9 mouse cellular contexts compared by ENCODE assay signal in the genomic region with DNA sequence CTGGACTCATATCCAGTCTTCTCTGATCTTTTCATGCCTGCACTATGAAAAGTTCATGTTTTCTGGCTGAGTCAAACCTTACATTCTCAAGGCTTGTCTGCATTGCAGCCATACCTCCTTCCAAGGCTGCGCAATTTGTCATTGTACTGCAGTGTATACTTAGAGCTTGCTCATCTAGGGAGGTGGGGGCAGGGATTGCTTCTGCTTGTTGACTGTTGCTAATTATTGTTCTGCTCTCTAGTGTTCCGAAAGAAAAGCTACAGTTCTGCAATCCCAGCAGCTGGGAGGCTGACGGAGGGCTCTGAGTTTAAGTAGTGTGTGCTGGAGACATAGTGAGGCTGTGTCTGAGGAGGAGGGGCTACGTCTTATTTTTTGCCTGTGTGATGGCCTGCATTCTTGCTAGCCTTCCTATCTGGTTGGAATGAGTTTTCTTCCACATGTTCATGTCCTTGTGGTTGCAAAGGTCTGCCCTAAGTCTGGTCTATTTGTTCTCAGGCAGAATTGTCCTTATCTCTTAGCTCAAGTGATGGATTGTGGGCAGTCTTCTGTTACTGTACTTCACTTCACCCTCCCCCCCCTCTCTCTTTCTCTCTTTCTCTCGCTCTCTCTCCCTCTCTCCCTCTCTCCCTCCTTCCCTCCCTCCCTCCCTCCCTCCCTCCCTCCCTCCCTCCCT.
DNase-seq lines count a peak whose midpoint lies in the region; ATAC-seq and TF ChIP-seq lines count a peak whose summit lies in the region.
"Had no signal": no experiment of that assay in that cellular context is flagged by ENCODE, and none has a peak within 500 bp of the region (broad histone marks: within the 10 kb centered on the region; RNA-seq: fewer than 3 reads in every experiment).

No protein-coding gene starts in this region.

- no peaks in the 10 kb centered on the region for H3K9me3 ChIP-seq in kidney, embryonic 15.5 days (replicated peaks)
- H3K9me3 ChIP-seq in midbrain, postnatal 0 days (ENCODE audit: low read length) = no peaks in the 10 kb centered on the region
- H3K9me3 ChIP-seq in midbrain, embryonic 13.5 days = no peaks in the 10 kb centered on the region
- H3K9me3 ChIP-seq in stomach, postnatal 0 days (ENCODE audit: control insufficient read depth, low read length) = no peaks in the 10 kb centered on the region

- 67% methylated on average over 5 of the region's 5 CpGs for whole genome bisulfite sequencing in kidney, embryonic 15.5 days
- WGBS in midbrain, postnatal 0 days = 69% methylated on average over 5 of the region's 5 CpGs
- 79% methylated on average over 5 of the region's 5 CpGs for WGBS in midbrain, embryonic 13.5 days
- WGBS in stomach, postnatal 0 days = 32% methylated on average over 5 of the region's 5 CpGs

- H3K9ac ChIP-seq in kidney, embryonic 15.5 days = no peak overlapping the region
- no peak overlapping the region for H3K9ac ChIP-seq in midbrain, postnatal 0 days (replicated peaks; ENCODE audit: low read length, poor library complexity, severe bottlenecking)
- no peak overlapping the region for H3K9ac ChIP-seq in midbrain, embryonic 13.5 days (replicated peaks)
- H3K9ac ChIP-seq in stomach, postnatal 0 days (ENCODE audit: low read length) = no peak overlapping the region

- ATAC-seq in kidney, embryonic 15.5 days (replicated peaks; ENCODE audit: low FRiP score) = peak; percentile 65
- ATAC-seq in midbrain, postnatal 0 days (ENCODE audit: low FRiP score) = no peak
- no peak for ATAC-seq in midbrain, embryonic 13.5 days
- peak; percentile 82 for ATAC-seq in stomach, postnatal 0 days (ENCODE audit: low FRiP score, low TSS enrichment)
- ATAC-seq in megakaryocyte, adult 5-6 weeks (ENCODE audit: poor library complexity, severe bottlenecking) = no peak

- H3K27me3 ChIP-seq in kidney, embryonic 15.5 days = no peaks in the 10 kb centered on the region
- H3K27me3 ChIP-seq in midbrain, postnatal 0 days (ENCODE audit: insufficient read depth, low read length) = no peaks in the 10 kb centered on the region
- no peaks in the 10 kb centered on the region for H3K27me3 ChIP-seq in midbrain, embryonic 13.5 days
- H3K27me3 ChIP-seq in stomach, postnatal 0 days (ENCODE audit: control insufficient read depth, insufficient read depth, low read length) = no peaks in the 10 kb centered on the region

- TF ChIP-seq CTCF in midbrain, postnatal 0 days (IDR thresholded peaks at IDR 0.05) = no peak
- TF ChIP-seq CTCF in stomach, postnatal 0 days (IDR thresholded peaks at IDR 0.05; ENCODE audit: low read depth) = peak; percentile 43

- no peaks in the 10 kb centered on the region for H3K4me1 ChIP-seq in kidney, embryonic 15.5 days
- H3K4me1 ChIP-seq in midbrain, postnatal 0 days (ENCODE audit: insufficient read depth, low read length) = no peaks in the 10 kb centered on the region
- no peaks in the 10 kb centered on the region for H3K4me1 ChIP-seq in midbrain, embryonic 13.5 days (replicated peaks)
- no peaks in the 10 kb centered on the region for H3K4me1 ChIP-seq in stomach, postnatal 0 days (replicated peaks; ENCODE audit: control insufficient read depth, insufficient read depth)

- no peak overlapping the region for H3K27ac ChIP-seq in kidney, embryonic 15.5 days
- H3K27ac ChIP-seq in midbrain, postnatal 0 days (ENCODE audit: low read depth, low read length) = no peak overlapping the region
- H3K27ac ChIP-seq in midbrain, embryonic 13.5 days = no peak overlapping the region
- no peak overlapping the region for H3K27ac ChIP-seq in stomach, postnatal 0 days (replicated peaks)

- H3K4me2 ChIP-seq in kidney, embryonic 15.5 days = no peak overlapping the region
- H3K4me2 ChIP-seq in midbrain, postnatal 0 days (ENCODE audit: low read depth, low read length, poor library complexity, severe bottlenecking) = no peak overlapping the region
- H3K4me2 ChIP-seq in midbrain, embryonic 13.5 days (replicated peaks) = no peak overlapping the region
- no peak overlapping the region for H3K4me2 ChIP-seq in stomach, postnatal 0 days (replicated peaks; ENCODE audit: low read depth)

- peaks cover 49% of the 10 kb centered on the region for H3K36me3 ChIP-seq in kidney, embryonic 15.5 days
- peaks cover 17% of the 10 kb centered on the region for H3K36me3 ChIP-seq in midbrain, postnatal 0 days (ENCODE audit: insufficient read depth, low read length)
- peaks cover 10% of the 10 kb centered on the region; the same call in 1 of the 2 replicates for H3K36me3 ChIP-seq in midbrain, embryonic 13.5 days
- no peaks in the 10 kb centered on the region for H3K36me3 ChIP-seq in stomach, postnatal 0 days (ENCODE audit: control insufficient read depth, insufficient read depth, low read length)

- no peak for DNase-seq in kidney, adult 9 months
- peak; percentile 46 for DNase-seq in midbrain, postnatal 0 days (ENCODE audit: low spot score)
- peak; percentile 14 to 20 for DNase-seq in frontal cortex, postnatal 36 days (ENCODE audit: low spot score in 2 of 2)
- DNase-seq in stomach, postnatal 0 days (ENCODE audit: low spot score) = no peak
- DNase-seq in neural tube, embryonic 10.5 days (ENCODE audit: extremely low spot score, low spot score) = no peak
- DNase-seq: heart, postnatal 14 days had no signal

- no peak for TF ChIP-seq EP300 in stomach, postnatal 0 days (optimal IDR thresholded peaks at IDR 0.05)

- H3K4me3 ChIP-seq in kidney, embryonic 15.5 days (replicated peaks) = no peak overlapping the region
- H3K4me3 ChIP-seq in midbrain, postnatal 0 days (ENCODE audit: low read depth, low read length) = no peak overlapping the region
- H3K4me3 ChIP-seq in midbrain, embryonic 13.5 days (replicated peaks) = no peak overlapping the region
- no peak overlapping the region for H3K4me3 ChIP-seq in stomach, postnatal 0 days (ENCODE audit: low read depth, low read length)

Comparison
In these comparisons a context has a peak if more than half of its experiments do, and no peak if none do; other contexts are left out.
1. ATAC-seq: peak in kidney, embryonic 15.5 days (single experiment) and stomach, postnatal 0 days (single experiment); none in midbrain, postnatal 0 days (single experiment), midbrain, embryonic 13.5 days (single experiment) and megakaryocyte, adult 5-6 weeks (single experiment).
2. DNase-seq: peak in midbrain, postnatal 0 days (single experiment) and frontal cortex, postnatal 36 days (2 of 2); none in kidney, adult 9 months (single experiment), stomach, postnatal 0 days (single experiment) and neural tube, embryonic 10.5 days (single experiment).